In the genomic region with DNA sequence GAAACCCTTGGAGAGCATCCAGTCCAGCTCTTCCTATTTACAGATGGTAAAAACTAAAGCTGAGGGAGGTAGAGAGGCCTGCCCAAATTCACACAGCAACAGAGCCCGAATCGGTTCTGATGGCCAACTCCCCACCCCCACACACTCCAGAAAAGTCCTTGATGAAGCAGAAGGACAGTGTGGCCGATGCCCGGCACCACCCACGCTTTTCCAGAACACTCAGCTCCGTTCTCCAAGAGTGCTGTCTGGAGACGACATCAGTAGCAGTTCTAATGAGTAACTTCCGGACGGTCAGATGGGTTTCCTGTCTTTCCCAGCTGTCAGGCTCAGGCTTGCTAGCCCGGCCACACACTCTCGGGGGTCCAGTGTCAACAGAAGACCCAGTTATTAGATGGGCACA, we compare ENCODE assay signal across 9 mouse cellular contexts. TPM values are rescaled to one million over a fixed set of nuclear protein-coding genes. Genes with fewer than 3 reads are reported as not detected.
DNase-seq lines count a peak whose midpoint lies in the region; ATAC-seq and TF ChIP-seq lines count a peak whose summit lies in the region.
"Had no signal": no experiment of that assay in that cellular context is flagged by ENCODE, and none has a peak within 500 bp of the region (broad histone marks: within the 10 kb centered on the region; RNA-seq: fewer than 3 reads in every experiment).

No protein-coding gene starts in this region.

- TF ChIP-seq CTCF in lung, embryonic 14.5 days (IDR thresholded peaks at IDR 0.05; ENCODE audit: low read depth) = no peak

- H3K4me2 ChIP-seq in lung, embryonic 14.5 days = no peak overlapping the region
- H3K4me2 ChIP-seq in hindbrain, embryonic 14.5 days (replicated peaks) = no peak overlapping the region
- no peak overlapping the region for H3K4me2 ChIP-seq in intestine, embryonic 16.5 days (ENCODE audit: low read depth, low read length)

- no peaks in the 10 kb centered on the region for H3K27me3 ChIP-seq in lung, embryonic 14.5 days (ENCODE audit: insufficient read depth, low read length)
- H3K27me3 ChIP-seq in hindbrain, embryonic 14.5 days (ENCODE audit: control insufficient read depth, insufficient read depth, low read length) = no peaks in the 10 kb centered on the region
- H3K27me3 ChIP-seq in intestine, embryonic 16.5 days (replicated peaks; ENCODE audit: control insufficient read depth, insufficient read depth, low read length) = no peaks in the 10 kb centered on the region

- H3K4me3 ChIP-seq in lung, embryonic 14.5 days (ENCODE audit: low read depth, low read length) = no peak overlapping the region
- no peak overlapping the region for H3K4me3 ChIP-seq in hindbrain, embryonic 14.5 days (replicated peaks; ENCODE audit: low read length)
- H3K4me3 ChIP-seq in intestine, embryonic 16.5 days (ENCODE audit: low read length) = no peak overlapping the region
- H3K4me3 ChIP-seq: megakaryocyte, embryonic 14.5 days had no signal

- no peaks in the 10 kb centered on the region for H3K9me3 ChIP-seq in lung, embryonic 14.5 days (ENCODE audit: low read depth, low read length)
- H3K9me3 ChIP-seq in hindbrain, embryonic 14.5 days (ENCODE audit: control insufficient read depth, low read length) = no peaks in the 10 kb centered on the region
- H3K9me3 ChIP-seq in intestine, embryonic 16.5 days (ENCODE audit: control insufficient read depth, low read length) = no peaks in the 10 kb centered on the region
- H3K9me3 ChIP-seq: megakaryocyte, embryonic 14.5 days had no signal

- H3K36me3 ChIP-seq in lung, embryonic 14.5 days (ENCODE audit: insufficient read depth) = no peaks in the 10 kb centered on the region
- no peaks in the 10 kb centered on the region for H3K36me3 ChIP-seq in hindbrain, embryonic 14.5 days (replicated peaks; ENCODE audit: control insufficient read depth, insufficient read depth)
- no peaks in the 10 kb centered on the region for H3K36me3 ChIP-seq in intestine, embryonic 16.5 days (ENCODE audit: control insufficient read depth, insufficient read depth, low read length)

- no peaks in the 10 kb centered on the region for H3K4me1 ChIP-seq in lung, embryonic 14.5 days (ENCODE audit: insufficient read depth)
- 0 out of 2 replicates have a peak, but pooled peaks cover 3% of the 10 kb centered on the region for H3K4me1 ChIP-seq in hindbrain, embryonic 14.5 days (replicated peaks; ENCODE audit: control insufficient read depth, insufficient read depth, low read length)
- no peaks in the 10 kb centered on the region for H3K4me1 ChIP-seq in intestine, embryonic 16.5 days (ENCODE audit: control insufficient read depth, insufficient read depth, low read length)

- no peak overlapping the region for H3K27ac ChIP-seq in lung, embryonic 14.5 days (ENCODE audit: low read depth)
- no peak overlapping the region for H3K27ac ChIP-seq in hindbrain, embryonic 14.5 days
- no peak overlapping the region for H3K27ac ChIP-seq in intestine, embryonic 16.5 days (ENCODE audit: low read length)

- DNase-seq in cerebellum, adult 18-20 months = peak; percentile 51 to 56
- DNase-seq in cerebellum, adult 9-10 months = no peak
- peak; percentile 68 for DNase-seq in 416B (ENCODE audit: low read depth)
- peak; percentile 46 to 65 for DNase-seq in heart, adult 9 months (ENCODE audit: low spot score in 2 of 2)
- DNase-seq in lung, embryonic 14.5 days = peak; percentile 30
- no peak for DNase-seq in B cell, adult 2 months
- DNase-seq in hindbrain, embryonic 14.5 days (ENCODE audit: low spot score) = no peak

- WGBS in lung, embryonic 14.5 days = 67% methylated on average over 11 of the region's 11 CpGs
- WGBS in hindbrain, embryonic 14.5 days = 87% methylated on average over 11 of the region's 11 CpGs
- WGBS in intestine, embryonic 16.5 days = 66% methylated on average over 11 of the region's 11 CpGs

- no peak for ATAC-seq in lung, embryonic 14.5 days (ENCODE audit: insufficient read depth)
- ATAC-seq in hindbrain, embryonic 14.5 days (ENCODE audit: low FRiP score) = no peak
- no peak for ATAC-seq in intestine, embryonic 16.5 days

- H3K9ac ChIP-seq in lung, embryonic 14.5 days = no peak overlapping the region
- no peak overlapping the region for H3K9ac ChIP-seq in hindbrain, embryonic 14.5 days
- no peak overlapping the region for H3K9ac ChIP-seq in intestine, embryonic 16.5 days (ENCODE audit: low read depth, low read length)

RNA-seq across cellular contexts. Expression of a gene that starts 10.2 kb away (rescaled TPM):
- polyA plus RNA-seq in lung, embryonic 14.5 days (2014; fragmentation: Nextera tagmentation; extraction: Ambion mirVana) = 4.1 and 4.6 TPM in 2 replicates
- 35.9 and 36.7 TPM in 2 replicates for polyA plus RNA-seq in hindbrain, embryonic 14.5 days (2014; fragmentation: Nextera tagmentation; extraction: Ambion mirVana)
- polyA plus RNA-seq in intestine, embryonic 16.5 days (2015; fragmentation: Nextera tagmentation; extraction: Ambion mirVana) = 2.6 and 3.2 TPM in 2 replicates

RNA-seq across cellular contexts. Expression of a gene that starts 53.9 kb away (rescaled TPM):
- 8.0 and 8.7 TPM in 2 replicates for polyA plus RNA-seq in lung, embryonic 14.5 days (2014; fragmentation: Nextera tagmentation; extraction: Ambion mirVana)
- 21.8 and 23.7 TPM in 2 replicates for polyA plus RNA-seq in hindbrain, embryonic 14.5 days (2014; fragmentation: Nextera tagmentation; extraction: Ambion mirVana)
- polyA plus RNA-seq in intestine, embryonic 16.5 days (2015; fragmentation: Nextera tagmentation; extraction: Ambion mirVana) = 3.7 and 3.9 TPM in 2 replicates

Comparison
In these comparisons a context has a peak if more than half of its experiments do, and no peak if none do; other contexts are left out.
1. DNase-seq: peak in cerebellum, adult 18-20 months (2 of 2), 416B (single experiment), heart, adult 9 months (2 of 2) and lung, embryonic 14.5 days (single experiment); none in cerebellum, adult 9-10 months (single experiment), B cell, adult 2 months (0 of 2) and hindbrain, embryonic 14.5 days (single experiment).